Mouse (Mus musculus) bone marrow macrophage, adult 2 months (primary cell): ENCODE results near the gene Slc2a5.

Experiments used
- CTCF ChIP-seq: IDR thresholded peaks from 2 replicates; pipeline ENCODE4 v1.5.1; 2012; ENCODE audit warnings: low read depth, mild to moderate bottlenecking, low read length, moderate library complexity
- POLR2A ChIP-seq: IDR thresholded peaks from 2 replicates; pipeline ENCODE4 v1.6.1; 2012; ENCODE audit warnings: mild to moderate bottlenecking, low read depth, low read length, borderline replicate concordance

- TF ChIP-seq POLR2A (no peak), CTCF (no peak)
Observed at GRCm38 (mm10) chr4:150132692-150133271, 13.7 kb downstream of the Slc2a5 start.
